Mouse (Mus musculus): ENCODE measurements around the gene Armc2. TPM values are rescaled to one million over a fixed set of nuclear protein-coding genes. Genes with fewer than 3 reads are reported as not detected.
A peak's percentile ranks its signal among the peaks of the same experiment; 100 is the strongest.

Gene Armc2
- total and polyA plus RNA-seq, 3 experiments: 0.08 to 0.13 TPM; not detected in 1

- no peak; a peak in 1 of 4 replicates for TF ChIP-seq POLR2A (IDR thresholded peaks at IDR 0.05; ENCODE audit: control insufficient read depth in 1 of 2, insufficient read depth in 1 of 2, low read depth in 1 of 2, low read length in 2 of 2, poor library complexity in 1 of 2)
- no peak for TF ChIP-seq JUND (IDR thresholded peaks at IDR 0.05; ENCODE audit: low read depth, low read length)
- peak in 1 of 2 experiments; percentile 69; a peak in 2 of 4 replicates for TF ChIP-seq USF2 (IDR thresholded peaks at IDR 0.05; ENCODE audit: borderline replicate concordance in 1 of 2, insufficient read depth in 1 of 2, low read depth in 1 of 2, low read length in 2 of 2)
- no peak for TF ChIP-seq RAD21 (IDR thresholded peaks at IDR 0.05; ENCODE audit: low read depth, low read length)
Observed at GRCm38 (mm10) chr10:42055224-42056165, 37.3 kb upstream of the Armc2 start (continued).

GRCm38 (mm10) chr10:42051069-42051468 is 32.8 kb upstream of the Armc2 start:
- peaks cover 0 to 10% of the 10 kb centered on the region in 2 experiments; a peak in 2 of 4 replicates for H3K36me3 ChIP-seq (ENCODE audit: control insufficient read depth in 1 of 2, insufficient read depth in 2 of 2, low read length in 2 of 2)
- peaks cover 12 to 18% of the 10 kb centered on the region in 2 experiments; a peak in 3 of 4 replicates for H3K4me1 ChIP-seq (ENCODE audit: control insufficient read depth in 1 of 2, insufficient read depth in 2 of 2, low read length in 2 of 2)
- no peak overlapping the region for H3K9ac ChIP-seq (ENCODE audit: control insufficient read depth, low read depth, low read length, poor library complexity, severe bottlenecking)
- peak overlapping the region in 1 of 2 experiments; percentile 60; a peak in 2 of 4 replicates for H3K4me3 ChIP-seq (ENCODE audit: control insufficient read depth in 1 of 2, insufficient read depth in 1 of 2, low read depth in 2 of 2, low read length in 2 of 2)
- H3K27ac ChIP-seq (ENCODE audit: control insufficient read depth, low read depth, low read length): no peak overlapping the region
- H3K79me2 ChIP-seq (ENCODE audit: control insufficient read depth, insufficient read depth, low read length, poor library complexity): peaks cover 7% of the 10 kb centered on the region; the same call in 1 of the 2 replicates
- DNase-seq (ENCODE audit: low read depth, low spot score): peak; percentile 43
- no peaks in the 10 kb centered on the region for H3K9me3 ChIP-seq (replicated peaks; ENCODE audit: insufficient read depth, low read length)
- no peaks in the 10 kb centered on the region for H3K27me3 ChIP-seq (ENCODE audit: control insufficient read depth in 1 of 2, insufficient read depth in 2 of 2, low read length in 2 of 2)
- 0 out of 2 replicates have a peak, but pooled peaks have one; percentile 9 for TF ChIP-seq TCF12 (IDR thresholded peaks at IDR 0.05; ENCODE audit: low read depth, low read length)
- no peak for TF ChIP-seq GATA1 (IDR thresholded peaks at IDR 0.05; ENCODE audit: low read depth, low read length)

GRCm38 (mm10) chr10:42048648-42049047 is 30.4 kb upstream of the Armc2 start:
- no peaks in the 10 kb centered on the region for H3K27me3 ChIP-seq (ENCODE audit: control insufficient read depth in 1 of 2, insufficient read depth in 2 of 2, low read length in 2 of 2)
- peaks cover 6% of the 10 kb centered on the region; the same call in 1 of the 2 replicates for H3K79me2 ChIP-seq (ENCODE audit: control insufficient read depth, insufficient read depth, low read length, poor library complexity)
- H3K9me3 ChIP-seq (replicated peaks; ENCODE audit: insufficient read depth, low read length): no peaks in the 10 kb centered on the region
- TF ChIP-seq GABPA (IDR thresholded peaks at IDR 0.05; ENCODE audit: low read depth, low read length): no peak
- TF ChIP-seq USF1 (IDR thresholded peaks at IDR 0.05; ENCODE audit: low read depth, low read length): no peak
- TF ChIP-seq POLR2A (IDR thresholded peaks at IDR 0.05; ENCODE audit: control insufficient read depth in 1 of 2, insufficient read depth in 1 of 2, low read depth in 1 of 2, low read length in 2 of 2, poor library complexity in 1 of 2): no peak
- no peak for TF ChIP-seq UBTF (IDR thresholded peaks at IDR 0.05; ENCODE audit: borderline replicate concordance, insufficient read depth, low read depth, low read length)
- TF ChIP-seq ZMIZ1 (IDR thresholded peaks at IDR 0.05; ENCODE audit: low read depth, low read length): no peak
- TF ChIP-seq POLR2AphosphoS5 (IDR thresholded peaks at IDR 0.05; ENCODE audit: borderline replicate concordance, low read depth, low read length): no peak
- no peak overlapping the region for H3K9ac ChIP-seq (ENCODE audit: control insufficient read depth, low read depth, low read length, poor library complexity, severe bottlenecking)
- H3K4me3 ChIP-seq (ENCODE audit: control insufficient read depth in 1 of 2, insufficient read depth in 1 of 2, low read depth in 2 of 2, low read length in 2 of 2): no peak overlapping the region; a peak in 1 of 4 replicates
- H3K4me1 ChIP-seq (ENCODE audit: control insufficient read depth in 1 of 2, insufficient read depth in 2 of 2, low read length in 2 of 2): peaks cover 12 to 15% of the 10 kb centered on the region in 2 experiments; a peak in 3 of 4 replicates
- DNase-seq (ENCODE audit: low read depth, low spot score): no peak
- no peak overlapping the region for H3K27ac ChIP-seq (ENCODE audit: control insufficient read depth, low read depth, low read length)
- H3K36me3 ChIP-seq (ENCODE audit: control insufficient read depth in 1 of 2, insufficient read depth in 2 of 2, low read length in 2 of 2): peaks cover 0 to 9% of the 10 kb centered on the region in 2 experiments; a peak in 2 of 4 replicates

Measured in MEL (cell line).